Mouse (Mus musculus) lung, adult 2 months (tissue): Measurements from ENCODE around the gene Whamm. TPM values are rescaled to one million over a fixed set of nuclear protein-coding genes. Genes with fewer than 3 reads are reported as not detected.

ENCODE experiments used
- DNase-seq: peaks from one replicate; pipeline ENCODE4 v3.0.0; 2022
- H3K4me1 ChIP-seq: fragments of 200-500 bp; 2 replicates; pipeline ENCODE4 v1.6.1; 2011; ENCODE audit warnings: low read length; ENCODE audit not compliant: control insufficient read depth, insufficient read depth
- H3K4me3 ChIP-seq: fragments of 200-500 bp; replicated peaks from 2 replicates; pipeline ENCODE3; 2011; ENCODE audit warnings: low read depth, mild to moderate bottlenecking, control low read depth, low read length; ENCODE audit errors: extremely low read depth
- CTCF ChIP-seq: fragments of 200-500 bp; IDR thresholded peaks from 2 replicates; pipeline ENCODE4 v1.5.1; 2011; ENCODE audit warnings: mild to moderate bottlenecking, low read length, control low read depth; ENCODE audit not compliant: insufficient read depth
- POLR2A ChIP-seq: fragments of 200-500 bp; IDR thresholded peaks from 2 replicates; pipeline ENCODE4 v1.6.1; 2011; ENCODE audit warnings: low read depth, mild to moderate bottlenecking, control low read depth, low read length, borderline replicate concordance; ENCODE audit errors: extremely low read depth
- WGBS: fragments of 180-500 bp; shearing (Covaris S2); methylation state at CpG from one replicate; pipeline ENCODE4 v1.1.7; 2018; 5-methylcytosine and 5-hydroxymethylcytosine counted together
- polyA plus RNA-seq: library from polyadenylated mRNA; depleted of rRNA; stranded (reverse); fragments of >200 nt; gene quantifications from 2 replicates; pipeline ENCODE4 v1.2.3, GENCODE M21; 2012

Gene Whamm
- polyA plus RNA-seq, 1 experiment = 24.8 TPM

GRCm38 (mm10) chr7:81572610-81573268 lies 1.7 kb downstream of the Whamm start:
- no peak for TF ChIP-seq CTCF
- no peak for TF ChIP-seq POLR2A
- DNase-seq = no peak
- 25% methylated on average over 6 of the region's 6 CpGs for WGBS
- Histone ChIP-seq H3K4me3 (peak overlapping the region; percentile 50), H3K4me1 (peaks cover 14% of the 10 kb centered on the region)

GRCm38 (mm10) chr7:81573397-81573796 lies 2.3 kb downstream of the Whamm start:
- DNase-seq = no peak

GRCm38 (mm10) chr7:81573821-81574220 lies 2.8 kb downstream of the Whamm start:
- no peak overlapping the region for H3K4me3 ChIP-seq
- no peak for DNase-seq
- WGBS = 92% methylated on average over 9 of the region's 9 CpGs

More at GRCm38 (mm10) chr7:81573397-81573796, 2.3 kb downstream of the Whamm start:
- no peak for TF ChIP-seq POLR2A
- TF ChIP-seq CTCF = no peak
- H3K4me1 ChIP-seq = peaks cover 14% of the 10 kb centered on the region
- no peak overlapping the region for H3K4me3 ChIP-seq
- 60% methylated on average over 6 of the region's 6 CpGs for WGBS

GRCm38 (mm10) chr7:81575606-81576005 lies 4.5 kb downstream of the Whamm start:
- H3K4me1 ChIP-seq = peaks cover 14% of the 10 kb centered on the region
- DNase-seq = no peak
- TF ChIP-seq POLR2A = no peak
- no peak for TF ChIP-seq CTCF
- 85% methylated on average over 10 of the region's 10 CpGs for WGBS
- no peak overlapping the region for H3K4me3 ChIP-seq

More at GRCm38 (mm10) chr7:81573821-81574220, 2.8 kb downstream of the Whamm start:
- H3K4me1 ChIP-seq = peaks cover 14% of the 10 kb centered on the region
- TF ChIP-seq CTCF (no peak), POLR2A (no peak)

- DNase-seq = no peak
- peaks cover 10% of the 10 kb centered on the region for H3K4me1 ChIP-seq
- 82% methylated on average over 3 of the region's 3 CpGs for WGBS
- TF ChIP-seq CTCF (no peak), POLR2A (no peak)
- H3K4me3 ChIP-seq = no peak overlapping the region
These were observed 6.8 kb downstream of the Whamm start for GRCm38 (mm10) chr7:81577872-81578271.

- peaks cover 4% of the 10 kb centered on the region; the same call in 1 of the 2 replicates for H3K4me1 ChIP-seq
- TF ChIP-seq CTCF (no peak), POLR2A (no peak)
- 71% methylated on average over 7 of the region's 7 CpGs for WGBS
- no peak for DNase-seq
- H3K4me3 ChIP-seq = no peak overlapping the region
These were observed 7.3 kb downstream of the Whamm start for GRCm38 (mm10) chr7:81578413-81578812.

GRCm38 (mm10) chr7:81579312-81579711 lies 8.2 kb downstream of the Whamm start:
- no peak for DNase-seq
- peaks cover 3% of the 10 kb centered on the region; the same call in 1 of the 2 replicates for H3K4me1 ChIP-seq
- H3K4me3 ChIP-seq = no peak overlapping the region
- TF ChIP-seq CTCF (no peak), POLR2A (no peak)
- 92% methylated on average over 5 of the region's 5 CpGs for whole genome bisulfite sequencing

GRCm38 (mm10) chr7:81583512-81583911 lies 12.4 kb downstream of the Whamm start:
- WGBS = 60% methylated on average over 3 of the region's 3 CpGs
- no peak overlapping the region for H3K4me3 ChIP-seq
- DNase-seq = no peak
- H3K4me1 ChIP-seq = no peaks in the 10 kb centered on the region
- TF ChIP-seq POLR2A = no peak
- TF ChIP-seq CTCF = no peak

GRCm38 (mm10) chr7:81585326-81585725 lies 14.3 kb downstream of the Whamm start:
- TF ChIP-seq CTCF (no peak), POLR2A (no peak)
- 84% methylated on average over 7 of the region's 7 CpGs for WGBS
- H3K4me1 ChIP-seq = no peaks in the 10 kb centered on the region
- no peak overlapping the region for H3K4me3 ChIP-seq
- no peak for DNase-seq

- H3K4me3 ChIP-seq = no peak overlapping the region
- TF ChIP-seq CTCF = no peak
- TF ChIP-seq POLR2A = no peak
- 92% methylated on average over 4 of the region's 4 CpGs for WGBS
These were observed 16.2 kb downstream of the Whamm start for GRCm38 (mm10) chr7:81587238-81587637.

GRCm38 (mm10) chr7:81592686-81593085 lies 21.6 kb downstream of the Whamm start:
- no peak for DNase-seq
- 74% methylated on average over 9 of the region's 9 CpGs for WGBS
- no peak for TF ChIP-seq CTCF
- no peak for TF ChIP-seq POLR2A
- Histone ChIP-seq H3K4me3 (no peak overlapping the region), H3K4me1 (no peaks in the 10 kb centered on the region)

More at GRCm38 (mm10) chr7:81587238-81587637, 16.2 kb downstream of the Whamm start:
- DNase-seq = no peak
- no peaks in the 10 kb centered on the region for H3K4me1 ChIP-seq
